Mouse (Mus musculus): Measurements from ENCODE around the gene Rpl36a-ps1. TPM values are rescaled to one million over a fixed set of nuclear protein-coding genes. Genes with fewer than 3 reads are reported as not detected.

Gene Rpl36a-ps1
- polyA plus RNA-seq (2012; fragmentation: generic; extraction: Trizol) = 10 to 100 TPM; 21.9 to 22.5 TPM

DNA sequence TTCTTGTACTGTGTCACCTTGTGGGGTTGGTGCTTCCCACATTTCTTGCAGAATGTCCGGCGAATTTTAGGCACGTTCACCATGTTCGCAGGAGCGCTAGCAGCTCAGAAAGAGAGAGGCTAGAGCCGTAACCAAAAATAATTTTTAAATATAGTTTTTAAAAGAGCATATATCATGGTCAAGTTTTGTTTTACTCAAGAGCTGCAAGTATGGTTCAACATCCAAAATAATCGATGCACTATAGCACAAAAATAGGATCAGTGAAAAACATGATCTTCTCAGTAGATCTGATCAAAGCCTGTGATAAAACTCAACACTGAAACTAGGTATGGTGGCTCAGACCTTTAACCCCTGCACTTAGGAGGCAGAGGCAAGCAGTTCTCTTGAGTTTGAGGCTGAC is at the start of gene Rpl36a-ps1:
TSS of gene Rpl36a-ps1 (minus strand) at position 101 of the 400 bp plus-strand sequence.

Other genes with a start within 250 kb of the Rpl36a-ps1 start
- 1 to 10 TPM; 1.0 to 8.2 TPM for gene Mzt1, start 51.8 kb upstream of the Rpl36a-ps1 start, polyA plus RNA-seq (2012; fragmentation: generic; extraction: Trizol)
- 1 to 10 TPM; 1.2 to 9.3 TPM for gene Bora, start 51.9 kb upstream of the Rpl36a-ps1 start, polyA plus RNA-seq (2012; fragmentation: generic; extraction: Trizol)
- gene Pibf1, start 105.1 kb upstream of the Rpl36a-ps1 start, polyA plus RNA-seq (2012; fragmentation: generic; extraction: Trizol) = 1 to 10 TPM in 1 of 2 experiments, under 1 TPM in 1; 0.13 to 1.7 TPM
- 1 to 10 TPM; 2.4 to 5.9 TPM for gene Dis3, start 105.5 kb upstream of the Rpl36a-ps1 start, polyA plus RNA-seq (2012; fragmentation: generic; extraction: Trizol)